Mouse (Mus musculus) ovary, adult 18-20 months (tissue): ENCODE measurements around the gene Psg26.
"Not testable (repeated sequence)": the region's sequence is repeated elsewhere in the genome, so short reads cannot be mapped to it uniquely, and the experiment has no call there.

Source experiments
- DNase-seq: peaks from one replicate; pipeline ENCODE4 v3.0.0; 2022; ENCODE audit warnings: low spot score, mixed read lengths

The Psg26 gene

GRCm38 (mm10) chr7:18484077-18484476 lies at the start of gene Psg26:
Gene Psg26, minus strand, starts transcription at chr7:18484177.
- no peak for DNase-seq

- DNase-seq, result no peak
These were observed 49.4 kb upstream of the Psg26 start for GRCm38 (mm10) chr7:18533420-18533819.

GRCm38 (mm10) chr7:18532169-18532568 lies 48.2 kb upstream of the Psg26 start, which contains the start of gene Psg25:
Gene Psg25, minus strand, starts transcription at chr7:18532269.
- no peak for DNase-seq

- no peak for DNase-seq
These were observed 40.7 kb upstream of the Psg26 start for GRCm38 (mm10) chr7:18524668-18525067.

GRCm38 (mm10) chr7:18512848-18513247 lies 28.9 kb upstream of the Psg26 start:
- DNase-seq, result not testable (repeated sequence)

- not testable (repeated sequence) for DNase-seq
These were observed 28.4 kb upstream of the Psg26 start for GRCm38 (mm10) chr7:18512417-18512816.

- no peak for DNase-seq
These were observed 27.5 kb upstream of the Psg26 start for GRCm38 (mm10) chr7:18511479-18511878.

GRCm38 (mm10) chr7:18431941-18432340 lies 52.0 kb downstream of the Psg26 start, which contains the start of gene Psg28:
Gene Psg28, minus strand, starts transcription at chr7:18432041.
- DNase-seq, result not testable (repeated sequence)
